Mouse (Mus musculus): ENCODE measurements around the gene Ptrh2. TPM values are rescaled to one million over a fixed set of nuclear protein-coding genes. Genes with fewer than 3 reads are reported as not detected.
A peak's percentile ranks its signal among the peaks of the same experiment; 100 is the strongest.

Gene Ptrh2
- total RNA-seq, 1 experiment: 16.6 TPM

- H3K36me3 ChIP-seq (ENCODE audit: control insufficient read depth, insufficient read depth, low read length, poor library complexity, severe bottlenecking): no peaks in the 10 kb centered on the region
- H3K27ac ChIP-seq (ENCODE audit: insufficient read depth, low read depth, low read length, poor library complexity, severe bottlenecking): no peak overlapping the region
- DNase-seq (ENCODE audit: low read depth, low spot score): no peak
- no peaks in the 10 kb centered on the region for H3K4me1 ChIP-seq (ENCODE audit: control insufficient read depth in 2 of 2, insufficient read depth in 2 of 2, low read length in 2 of 2, poor library complexity in 1 of 2)
- H3K9me3 ChIP-seq (ENCODE audit: control insufficient read depth, insufficient read depth, low read depth, low read length): no peaks in the 10 kb centered on the region
- no peak overlapping the region for H3K9ac ChIP-seq (ENCODE audit: insufficient read depth, low read depth, low read length, poor library complexity, severe bottlenecking)
- no peak overlapping the region for H3K4me3 ChIP-seq (ENCODE audit: insufficient read depth in 1 of 2, low read depth in 1 of 2, low read length in 2 of 2, poor library complexity in 1 of 2, severe bottlenecking in 1 of 2)
- in situ Hi-C loops (cut with MboI; ENCODE audit: low sequenced_read_pairs in 2 of 2, unreplicated experiment in 2 of 2): no loop called here
- no peak for TF ChIP-seq MAFK (IDR thresholded peaks at IDR 0.05; ENCODE audit: insufficient read depth, low read depth, low read length)
- no peak for TF ChIP-seq CHD2 (IDR thresholded peaks at IDR 0.05; ENCODE audit: low read depth, low read length)
- no peak for TF ChIP-seq ZC3H11A (IDR thresholded peaks at IDR 0.05; ENCODE audit: borderline replicate concordance, low read depth, low read length)
- no peak for TF ChIP-seq HCFC1 (IDR thresholded peaks at IDR 0.05; ENCODE audit: borderline replicate concordance, insufficient read depth, low read length)
- no peak for TF ChIP-seq ZNF384 (IDR thresholded peaks at IDR 0.05; ENCODE audit: low read depth, low read length)
These were observed 4.8 kb upstream of the Ptrh2 start for GRCm38 (mm10) chr11:86678957-86679356.

- DNase-seq (ENCODE audit: low read depth, low spot score): no peak
- Histone ChIP-seq H3K4me1 (ENCODE audit: control insufficient read depth in 2 of 2, insufficient read depth in 2 of 2, low read length in 2 of 2, poor library complexity in 1 of 2) (peaks cover 2 to 3% of the 10 kb centered on the region in 2 experiments; a peak in 2 of 4 replicates), H3K9ac (ENCODE audit: insufficient read depth, low read depth, low read length, poor library complexity, severe bottlenecking) (no peak overlapping the region), H3K36me3 (ENCODE audit: control insufficient read depth, insufficient read depth, low read length, poor library complexity, severe bottlenecking) (no peaks in the 10 kb centered on the region; the same call in 1 of the 2 replicates), H3K27ac (ENCODE audit: insufficient read depth, low read depth, low read length, poor library complexity, severe bottlenecking) (no peak overlapping the region), H3K4me3 (ENCODE audit: insufficient read depth in 1 of 2, low read depth in 1 of 2, low read length in 2 of 2, poor library complexity in 1 of 2, severe bottlenecking in 1 of 2) (no peak overlapping the region), H3K9me3 (ENCODE audit: control insufficient read depth, insufficient read depth, low read depth, low read length) (no peaks in the 10 kb centered on the region)
- in situ Hi-C loops (cut with MboI; ENCODE audit: low sequenced_read_pairs in 2 of 2, unreplicated experiment in 2 of 2): no loop called here
- TF ChIP-seq HCFC1 (IDR thresholded peaks at IDR 0.05; ENCODE audit: borderline replicate concordance, insufficient read depth, low read length): no peak
These were observed 3.1 kb upstream of the Ptrh2 start for GRCm38 (mm10) chr11:86680729-86681128.

GRCm38 (mm10) chr11:86681423-86681822 lies 2.4 kb upstream of the Ptrh2 start:
- Histone ChIP-seq H3K4me1 (ENCODE audit: control insufficient read depth in 2 of 2, insufficient read depth in 2 of 2, low read length in 2 of 2, poor library complexity in 1 of 2) (peaks cover 2 to 3% of the 10 kb centered on the region in 2 experiments; a peak in 2 of 4 replicates), H3K36me3 (ENCODE audit: control insufficient read depth, insufficient read depth, low read length, poor library complexity, severe bottlenecking) (no peaks in the 10 kb centered on the region; the same call in 1 of the 2 replicates), H3K27ac (ENCODE audit: insufficient read depth, low read depth, low read length, poor library complexity, severe bottlenecking) (no peak overlapping the region), H3K4me3 (ENCODE audit: insufficient read depth in 1 of 2, low read depth in 1 of 2, low read length in 2 of 2, poor library complexity in 1 of 2, severe bottlenecking in 1 of 2) (no peak overlapping the region), H3K9me3 (ENCODE audit: control insufficient read depth, insufficient read depth, low read depth, low read length) (no peaks in the 10 kb centered on the region), H3K9ac (ENCODE audit: insufficient read depth, low read depth, low read length, poor library complexity, severe bottlenecking) (no peak overlapping the region)
- TF ChIP-seq HCFC1 (IDR thresholded peaks at IDR 0.05; ENCODE audit: borderline replicate concordance, insufficient read depth, low read length) (no peak), MAFK (IDR thresholded peaks at IDR 0.05; ENCODE audit: insufficient read depth, low read depth, low read length) (no peak), CHD2 (IDR thresholded peaks at IDR 0.05; ENCODE audit: low read depth, low read length) (no peak), ZC3H11A (IDR thresholded peaks at IDR 0.05; ENCODE audit: borderline replicate concordance, low read depth, low read length) (no peak), ZNF384 (IDR thresholded peaks at IDR 0.05; ENCODE audit: low read depth, low read length) (no peak)
- in situ Hi-C loops (cut with MboI; ENCODE audit: low sequenced_read_pairs in 2 of 2, unreplicated experiment in 2 of 2): no loop called here
- DNase-seq (ENCODE audit: low read depth, low spot score): no peak

- Histone ChIP-seq H3K4me1 (ENCODE audit: control insufficient read depth in 2 of 2, insufficient read depth in 2 of 2, low read length in 2 of 2, poor library complexity in 1 of 2) (peaks cover 2 to 3% of the 10 kb centered on the region in 2 experiments; a peak in 2 of 4 replicates), H3K27ac (ENCODE audit: insufficient read depth, low read depth, low read length, poor library complexity, severe bottlenecking) (no peak overlapping the region), H3K4me3 (ENCODE audit: insufficient read depth in 1 of 2, low read depth in 1 of 2, low read length in 2 of 2, poor library complexity in 1 of 2, severe bottlenecking in 1 of 2) (peak overlapping the region; percentile 77 to 82), H3K36me3 (ENCODE audit: control insufficient read depth, insufficient read depth, low read length, poor library complexity, severe bottlenecking) (peaks cover 3% of the 10 kb centered on the region), H3K9ac (ENCODE audit: insufficient read depth, low read depth, low read length, poor library complexity, severe bottlenecking) (peak overlapping the region; percentile 93; the same call in 1 of the 2 replicates), H3K9me3 (ENCODE audit: control insufficient read depth, insufficient read depth, low read depth, low read length) (no peaks in the 10 kb centered on the region)
- in situ Hi-C loops (cut with MboI; ENCODE audit: low sequenced_read_pairs in 2 of 2, unreplicated experiment in 2 of 2): no loop called here
- no peak for DNase-seq (ENCODE audit: low read depth, low spot score)
- TF ChIP-seq ZC3H11A (IDR thresholded peaks at IDR 0.05; ENCODE audit: borderline replicate concordance, low read depth, low read length) (no peak), ZNF384 (IDR thresholded peaks at IDR 0.05; ENCODE audit: low read depth, low read length) (peak; percentile 64)
These were observed 924 bp upstream of the Ptrh2 start for GRCm38 (mm10) chr11:86682861-86683260.

Data from ES-E14 (cell line).